Mouse (Mus musculus): ENCODE measurements around the gene Tex48. TPM values are rescaled to one million over a fixed set of nuclear protein-coding genes. Genes with fewer than 3 reads are reported as not detected.

Tex48 gene
- total and polyA plus RNA-seq, 3 experiments, result not detected

GRCm38 (mm10) chr4:63572621-63573020 is 49.6 kb downstream of the Tex48 start:
- no peaks in the 10 kb centered on the region for H3K79me2 ChIP-seq (replicated peaks; ENCODE audit: control insufficient read depth, extremely low read depth, insufficient read depth, poor library complexity, severe bottlenecking)
- dilution Hi-C loops (cut with MboI; ENCODE audit: extremely low pct_ligation_motif_present, extremely low pct_unique_long_range_greater_than_20kb, low sequenced_read_pairs) (no loop called here), in situ Hi-C loops (cut with MboI; ENCODE audit: low pct_ligation_motif_present, low pct_unique_long_range_greater_than_20kb, low sequenced_read_pairs) (loop anchor here (25.0 kb wide), 1 partner anchor 360 kb away; the partner anchor contains the start of gene Col27a1)
- no peaks in the 10 kb centered on the region for H3K4me1 ChIP-seq (ENCODE audit: control insufficient read depth in 1 of 2, insufficient read depth in 2 of 2)
- peaks cover 51 to 66% of the 10 kb centered on the region in 2 experiments for H3K36me3 ChIP-seq (replicated peaks in 1 of 2; ENCODE audit: control insufficient read depth in 1 of 2, insufficient read depth in 1 of 2, low read length in 1 of 2)
- DNase-seq (ENCODE audit: extremely low read depth), result no peak
- no peak for TF ChIP-seq EP300 (IDR thresholded peaks at IDR 0.05; ENCODE audit: low read length)
- peaks cover 15% of the 10 kb centered on the region for H3K9me3 ChIP-seq (replicated peaks; ENCODE audit: low read length)
- no peak overlapping the region for H3K27ac ChIP-seq (ENCODE audit: insufficient read depth, low read depth)
- no peak overlapping the region for H3K9ac ChIP-seq (ENCODE audit: insufficient read depth, low read depth)
- no peak overlapping the region for H3K4me3 ChIP-seq (replicated peaks in 1 of 3; ENCODE audit: low read depth in 2 of 3, low read length in 2 of 3, poor library complexity in 1 of 3)
- no peak overlapping the region for H3K4me2 ChIP-seq (ENCODE audit: insufficient read depth, low read depth, poor library complexity, severe bottlenecking)
- no peaks in the 10 kb centered on the region for H3K27me3 ChIP-seq (replicated peaks)

DNA sequence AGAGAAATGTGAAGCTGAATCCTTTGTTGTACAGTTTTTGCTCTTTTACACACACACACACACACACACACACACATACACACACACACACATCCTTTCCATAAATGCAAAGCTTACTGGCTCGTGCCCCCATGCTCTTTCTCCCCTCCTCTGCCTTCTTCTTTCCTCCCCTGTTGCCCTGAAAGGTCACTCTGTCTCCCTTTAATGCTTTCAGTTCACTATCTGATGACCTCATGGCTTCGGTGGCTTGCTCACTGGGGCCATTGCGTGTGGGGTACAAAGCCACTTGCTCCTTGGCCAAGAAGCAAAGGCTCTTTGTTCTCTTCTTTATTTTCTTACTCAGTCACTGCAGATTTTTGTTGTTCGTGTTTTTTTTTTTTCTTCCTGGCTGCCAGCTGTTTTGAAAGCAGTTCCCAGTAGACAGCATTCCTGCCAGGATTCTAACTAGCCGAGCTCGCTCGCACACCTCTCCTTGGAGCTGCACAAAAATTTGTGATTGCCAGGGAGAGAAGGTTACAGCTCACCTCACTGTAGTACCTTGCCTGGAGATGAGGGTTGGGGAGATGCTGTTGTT is 51.9 kb downstream of the Tex48 start:
- in situ Hi-C loops (cut with MboI; ENCODE audit: low pct_ligation_motif_present, low pct_unique_long_range_greater_than_20kb, low sequenced_read_pairs) (loop anchor here (25.0 kb wide), 1 partner anchor 358 kb away; the partner anchor contains the start of gene Col27a1), dilution Hi-C loops (cut with MboI; ENCODE audit: extremely low pct_ligation_motif_present, extremely low pct_unique_long_range_greater_than_20kb, low sequenced_read_pairs) (no loop called here)
- no peak for DNase-seq (ENCODE audit: extremely low read depth)
- H3K27ac ChIP-seq (ENCODE audit: insufficient read depth, low read depth), result no peak overlapping the region
- no peak overlapping the region for H3K9ac ChIP-seq (ENCODE audit: insufficient read depth, low read depth)
- H3K27me3 ChIP-seq (replicated peaks), result no peaks in the 10 kb centered on the region
- no peak overlapping the region for H3K4me2 ChIP-seq (ENCODE audit: insufficient read depth, low read depth, poor library complexity, severe bottlenecking)
- no peaks in the 10 kb centered on the region for H3K4me1 ChIP-seq (ENCODE audit: control insufficient read depth in 1 of 2, insufficient read depth in 2 of 2)
- H3K4me3 ChIP-seq (replicated peaks in 1 of 3; ENCODE audit: low read depth in 2 of 3, low read length in 2 of 3, poor library complexity in 1 of 3), result no peak overlapping the region
- H3K36me3 ChIP-seq (replicated peaks in 1 of 2; ENCODE audit: control insufficient read depth in 1 of 2, insufficient read depth in 1 of 2, low read length in 1 of 2), result peaks cover 57 to 81% of the 10 kb centered on the region in 2 experiments
- no peak for TF ChIP-seq USF2 (conservative IDR thresholded peaks at IDR 0.05; ENCODE audit: low read depth, low read length)
- no peak for TF ChIP-seq ZMIZ1 (IDR thresholded peaks at IDR 0.05; ENCODE audit: low read depth, low read length)
- no peak for TF ChIP-seq MXI1 (IDR thresholded peaks at IDR 0.05; ENCODE audit: low read depth, low read length)
- TF ChIP-seq ETS1 (conservative IDR thresholded peaks at IDR 0.05; ENCODE audit: low read depth, low read length), result no peak
- no peak for TF ChIP-seq CHD1 (IDR thresholded peaks at IDR 0.05; ENCODE audit: low read depth, low read length)
- no peak for TF ChIP-seq UBTF (IDR thresholded peaks at IDR 0.05; ENCODE audit: low read depth, low read length)
- no peak for TF ChIP-seq EP300 (IDR thresholded peaks at IDR 0.05; ENCODE audit: low read length)
- no peak for TF ChIP-seq CHD2 (IDR thresholded peaks at IDR 0.05; ENCODE audit: low read length)
- no peak for TF ChIP-seq JUN (IDR thresholded peaks at IDR 0.05; ENCODE audit: insufficient read depth, low read depth, low read length)
- no peak for TF ChIP-seq POLR2AphosphoS2 (IDR thresholded peaks at IDR 0.05; ENCODE audit: low read depth, low read length)
- TF ChIP-seq TCF12 (IDR thresholded peaks at IDR 0.05; ENCODE audit: low read depth, low read length), result no peak
- no peak for TF ChIP-seq E2F4 (IDR thresholded peaks at IDR 0.05; ENCODE audit: insufficient replicate concordance, low read depth, low read length)
- TF ChIP-seq MEF2A (IDR thresholded peaks at IDR 0.05; ENCODE audit: borderline replicate concordance, low read depth, low read length), result no peak
- TF ChIP-seq MAFK (IDR thresholded peaks at IDR 0.05; ENCODE audit: insufficient replicate concordance, low read length), result no peak
- H3K79me2 ChIP-seq (replicated peaks; ENCODE audit: control insufficient read depth, extremely low read depth, insufficient read depth, poor library complexity, severe bottlenecking), result no peaks in the 10 kb centered on the region
- H3K9me3 ChIP-seq (replicated peaks; ENCODE audit: low read length), result peaks cover 12% of the 10 kb centered on the region

All from CH12.LX (cell line).